Mouse (Mus musculus) CH12.LX (cell line): ENCODE measurements around the gene Rcc1l.

Experiments
- BHLHE40 ChIP-seq: IDR thresholded peaks from 2 replicates; pipeline ENCODE4 v1.6.1; 2011; ENCODE audit warnings: mild to moderate bottlenecking, low read depth, low read length, improper control_type of control experiment
- CTCF ChIP-seq, 2 experiments: IDR thresholded peaks in 1 of 2; conservative IDR thresholded peaks in 1 of 2; 2 replicates each; pipeline ENCODE4 v1.5.1; 2011 to 2012; ENCODE audit warnings: low read depth in 2 of 2, low read length in 2 of 2, improper control_type of control experiment in 1 of 2, inconsistent platforms in 1 of 2, mild to moderate bottlenecking in 1 of 2, moderate library complexity in 1 of 2
- EP300 ChIP-seq: IDR thresholded peaks from 2 replicates; pipeline ENCODE4 v1.6.1; 2011; ENCODE audit warnings: low read length, improper control_type of control experiment
- HCFC1 ChIP-seq: IDR thresholded peaks from 2 replicates; pipeline ENCODE4 v1.6.1; 2012; ENCODE audit warnings: low read depth, mild to moderate bottlenecking, inconsistent platforms, low read length, improper control_type of control experiment
- KAT2A ChIP-seq: IDR thresholded peaks from 2 replicates; pipeline ENCODE4 v1.6.1; 2012; ENCODE audit warnings: low read length, improper control_type of control experiment, inconsistent platforms; ENCODE audit not compliant: insufficient replicate concordance
- MAFK ChIP-seq: IDR thresholded peaks from 2 replicates; pipeline ENCODE4 v1.6.1; 2011; ENCODE audit warnings: low read length, improper control_type of control experiment; ENCODE audit not compliant: insufficient replicate concordance
- MAZ ChIP-seq: IDR thresholded peaks from 2 replicates; pipeline ENCODE4 v1.6.1; 2012; ENCODE audit warnings: low read depth, mild to moderate bottlenecking, inconsistent platforms, low read length, improper control_type of control experiment, moderate library complexity
- NRF1 ChIP-seq: IDR thresholded peaks from 2 replicates; pipeline ENCODE4 v1.6.1; 2014; ENCODE audit warnings: low read depth, mild to moderate bottlenecking, inconsistent platforms, low read length, improper control_type of control experiment, moderate library complexity
- POLR2A ChIP-seq: IDR thresholded peaks from 2 replicates; pipeline ENCODE4 v1.6.1; 2011; ENCODE audit warnings: low read depth, mild to moderate bottlenecking, improper control_type of control experiment, low read length
- POLR2AphosphoS2 ChIP-seq: IDR thresholded peaks from 2 replicates; pipeline ENCODE4 v1.6.1; 2011; ENCODE audit warnings: low read depth, low read length, improper control_type of control experiment
- RCOR1 ChIP-seq: conservative IDR thresholded peaks from 2 replicates; pipeline ENCODE4 v1.6.1; 2012; ENCODE audit warnings: low read depth, mild to moderate bottlenecking, inconsistent platforms, low read length, improper control_type of control experiment
- SIN3A ChIP-seq: IDR thresholded peaks from 2 replicates; pipeline ENCODE4 v1.6.1; 2012; ENCODE audit warnings: low read length, improper control_type of control experiment, inconsistent platforms

DNA sequence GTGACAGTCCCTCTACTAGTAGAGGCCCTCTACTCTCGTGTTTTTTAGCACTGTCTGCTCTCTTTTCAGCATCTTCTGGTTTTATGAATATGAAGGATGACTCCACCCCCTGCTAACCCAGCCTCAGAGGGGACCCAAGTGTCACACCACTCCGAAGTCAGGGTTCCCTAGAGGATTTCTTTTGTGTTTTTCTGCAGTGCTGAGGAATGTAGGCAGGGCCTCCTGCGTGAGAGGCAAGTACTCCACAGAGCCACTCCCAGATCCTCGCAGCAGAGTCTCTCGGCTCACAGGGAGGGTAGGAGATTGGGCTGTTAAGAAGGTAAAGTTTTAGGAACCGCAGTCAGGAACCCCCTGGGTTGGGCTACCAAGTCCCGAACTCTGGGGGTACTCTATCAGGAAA, 35.3 kb downstream of the Rcc1l start:
- TF ChIP-seq SIN3A (no peak), POLR2A (no peak), KAT2A (no peak), MAFK (no peak), POLR2AphosphoS2 (no peak), CTCF (conservative IDR thresholded peaks at IDR 0.05 in 1 of 2, IDR thresholded peaks at IDR 0.05 in 1 of 2; ENCODE audit: low read depth in 2 of 2, low read length in 2 of 2) (no peak), MAZ (no peak), HCFC1 (no peak), EP300 (no peak), BHLHE40 (no peak), NRF1 (no peak), RCOR1 (no peak)
